Mouse (Mus musculus) liver, embryonic 13.5 days (tissue): ENCODE measurements around the gene Colgalt1. TPM values are rescaled to one million over a fixed set of nuclear protein-coding genes. Genes with fewer than 3 reads are reported as not detected.

Experiments
- ATAC-seq: fragments of 200-750 bp; cut with Nextera tagmentation; 2 replicates; pipeline ENCODE4 v1.8.0; 2017; ENCODE audit warnings: low read depth, mild to moderate bottlenecking, moderate number of reproducible peaks, moderate library complexity
- DNase-seq: peaks from one replicate; pipeline ENCODE4 v3.0.0; 2022
- H3K27ac ChIP-seq: fragments of 300-500 bp; sonication (generic); 2 replicates; pipeline ENCODE4 v1.5.1; 2015; ENCODE audit warnings: moderate library complexity, mild to moderate bottlenecking, inconsistent platforms
- H3K27me3 ChIP-seq: fragments of 300-500 bp; sonication (generic); 2 replicates; pipeline ENCODE4 v1.6.1; 2015; ENCODE audit warnings: mild to moderate bottlenecking, inconsistent platforms
- H3K36me3 ChIP-seq: fragments of 300-500 bp; sonication (generic); 2 replicates; pipeline ENCODE4 v1.6.1; 2015; ENCODE audit warnings: mild to moderate bottlenecking, inconsistent platforms
- H3K4me1 ChIP-seq: fragments of 300-500 bp; sonication (generic); replicated peaks from 2 replicates; pipeline ENCODE4 v1.6.1; 2015; ENCODE audit warnings: inconsistent platforms
- H3K4me2 ChIP-seq: fragments of 300-500 bp; sonication (generic); 2 replicates; pipeline ENCODE4 v1.6.1; 2015; ENCODE audit warnings: inconsistent platforms, mild to moderate bottlenecking, moderate library complexity
- H3K4me3 ChIP-seq: fragments of 300-500 bp; sonication (generic); replicated peaks from 2 replicates; pipeline ENCODE4 v1.5.1; 2015; ENCODE audit warnings: mild to moderate bottlenecking, inconsistent platforms
- H3K9ac ChIP-seq: fragments of 300-500 bp; sonication (generic); 2 replicates; pipeline ENCODE4 v1.6.1; 2015; ENCODE audit warnings: mild to moderate bottlenecking, inconsistent platforms
- H3K9me3 ChIP-seq: fragments of 300-500 bp; sonication (generic); replicated peaks from 2 replicates; pipeline ENCODE4 v1.6.1; 2016; ENCODE audit warnings: inconsistent platforms
- WGBS: fragments of 180-500 bp; shearing (Covaris S2); methylation state at CpG from one replicate; pipeline ENCODE4 v1.1.7; 2015; ENCODE audit not compliant: insufficient replicate concordance; 5-methylcytosine and 5-hydroxymethylcytosine counted together
- polyA plus RNA-seq: library from polyadenylated mRNA; unstranded; fragments of >200 nt; fragmentation: Nextera tagmentation; extraction: Ambion mirVana; gene quantifications from 2 replicates; pipeline ENCODE4 v1.2.1, GENCODE M21; 2015

Colgalt1 gene
- polyA plus RNA-seq, 1 experiment from 2014 or later, result 21.4 TPM

DNA sequence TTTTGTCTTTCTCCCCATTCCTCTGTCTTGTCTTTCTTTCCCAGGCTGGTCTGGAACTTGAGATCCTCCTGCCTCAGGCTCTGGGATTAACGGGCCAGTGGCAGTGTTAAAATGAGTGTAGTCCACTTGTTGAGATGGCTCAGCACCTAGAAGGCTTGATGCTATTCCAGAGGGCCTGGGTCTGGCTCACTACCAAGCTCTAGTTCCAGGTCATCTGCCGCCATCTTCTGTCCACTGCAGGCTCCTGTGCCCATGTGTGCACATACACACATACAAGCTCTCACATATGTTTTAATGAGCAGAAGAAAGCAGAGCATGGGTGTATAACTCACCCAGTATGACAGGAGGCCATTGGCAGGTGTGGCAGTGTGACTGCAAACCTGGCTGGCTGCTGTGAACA, 38.7 kb upstream of the Colgalt1 start:
- Histone ChIP-seq H3K9me3 (no peaks in the 10 kb centered on the region), H3K4me2 (no peak overlapping the region), H3K9ac (no peak overlapping the region), H3K27me3 (peaks cover 42% of the 10 kb centered on the region), H3K36me3 (no peaks in the 10 kb centered on the region), H3K27ac (no peak overlapping the region), H3K4me3 (no peak overlapping the region), H3K4me1 (peaks cover 26% of the 10 kb centered on the region)
- ATAC-seq (no peak), DNase-seq (no peak)
- WGBS, result 77% methylated on average over 2 of the region's 2 CpGs

DNA sequence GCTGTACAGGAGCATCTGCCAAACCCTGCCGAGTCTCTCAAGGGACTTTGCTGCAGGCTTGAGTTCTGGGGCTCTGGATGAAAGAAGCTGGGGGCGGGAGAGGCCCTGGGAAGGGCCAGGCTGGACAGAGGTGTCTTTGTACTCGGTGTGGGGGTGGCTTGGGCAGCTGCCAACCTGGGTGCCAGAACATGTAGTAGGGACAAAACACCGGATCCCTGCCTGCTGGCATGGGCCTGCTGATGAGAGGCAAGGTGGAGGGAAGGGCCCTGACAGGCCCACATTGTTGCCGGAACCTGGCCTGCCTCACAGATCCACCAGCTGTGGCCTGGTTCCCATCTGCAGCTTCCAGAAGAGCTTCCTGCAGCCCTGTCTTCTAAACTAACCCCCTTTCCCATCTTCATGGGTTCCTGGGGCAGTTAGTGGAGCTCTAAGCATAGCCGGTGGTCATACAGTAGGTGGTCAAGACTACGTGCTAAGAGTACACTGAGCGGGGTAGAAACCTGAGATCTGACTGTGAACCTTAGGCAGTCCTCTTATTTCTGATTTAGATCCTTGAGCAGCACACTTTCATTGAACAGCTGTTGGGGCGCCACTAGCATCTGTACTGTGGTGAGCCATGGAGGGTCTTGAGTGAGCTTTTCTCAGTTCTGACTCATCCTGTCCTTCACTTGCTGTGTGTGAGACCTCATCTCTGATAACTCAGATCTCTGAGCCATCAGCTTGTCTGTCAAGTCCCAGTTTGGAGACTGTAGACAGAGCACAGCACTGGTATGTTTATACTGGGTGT, 37.8 kb upstream of the Colgalt1 start:
- Histone ChIP-seq H3K9ac (no peak overlapping the region), H3K4me2 (no peak overlapping the region), H3K4me3 (no peak overlapping the region), H3K4me1 (peaks cover 26% of the 10 kb centered on the region), H3K27me3 (peaks cover 37% of the 10 kb centered on the region), H3K27ac (no peak overlapping the region), H3K9me3 (no peaks in the 10 kb centered on the region), H3K36me3 (no peaks in the 10 kb centered on the region)
- ATAC-seq (no peak), DNase-seq (no peak)
- 72% methylated on average over 9 of the region's 9 CpGs for WGBS

DNA sequence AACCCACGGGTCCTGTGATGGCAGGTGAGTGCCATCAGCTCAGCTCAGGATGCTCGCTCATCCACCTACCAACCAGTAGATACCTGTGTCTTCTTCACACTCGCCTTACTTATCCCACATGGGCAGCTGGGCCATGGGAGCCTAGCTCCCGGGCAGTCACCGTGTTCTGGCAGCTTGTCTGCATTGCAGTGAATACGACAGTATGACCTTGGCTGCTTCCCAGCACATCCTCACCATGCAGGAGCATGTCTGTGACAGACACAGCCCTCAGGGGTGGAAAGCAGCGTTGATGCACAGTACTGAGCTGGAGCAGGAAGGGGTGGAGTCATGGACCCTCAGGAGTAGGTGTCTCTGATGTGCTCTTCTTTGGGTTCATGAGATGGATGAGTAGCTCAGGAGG, 36.4 kb upstream of the Colgalt1 start:
- H3K36me3 ChIP-seq, result no peaks in the 10 kb centered on the region
- H3K4me1 ChIP-seq, result peaks cover 18% of the 10 kb centered on the region
- no peak overlapping the region for H3K4me3 ChIP-seq
- no peak for DNase-seq
- no peak overlapping the region for H3K27ac ChIP-seq
- no peak overlapping the region for H3K4me2 ChIP-seq
- no peak overlapping the region for H3K9ac ChIP-seq
- H3K9me3 ChIP-seq, result no peaks in the 10 kb centered on the region
- peaks cover 23% of the 10 kb centered on the region for H3K27me3 ChIP-seq
- 65% methylated on average over 7 of the region's 7 CpGs for WGBS
- no peak for ATAC-seq

DNA sequence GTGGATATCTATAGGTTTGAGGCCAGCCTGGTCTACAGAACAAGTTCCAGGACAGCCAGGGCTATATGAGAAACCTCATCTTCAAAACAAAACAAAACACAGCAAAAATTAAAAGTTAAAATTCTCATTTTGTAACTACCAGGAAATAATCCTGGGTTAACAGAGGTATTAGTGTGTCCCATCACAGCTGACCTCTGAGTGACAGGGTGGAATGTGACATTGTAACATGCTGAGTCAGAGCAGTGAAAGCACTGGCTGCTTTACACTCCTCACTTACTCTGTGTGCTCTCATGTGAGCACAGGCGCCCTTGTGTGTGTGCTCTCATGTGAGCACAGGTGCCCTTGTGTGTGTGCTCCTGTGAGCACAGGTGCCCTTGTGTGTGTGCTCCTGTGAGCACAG, 35.8 kb upstream of the Colgalt1 start:
- DNase-seq (no peak), ATAC-seq (no peak)
- Histone ChIP-seq H3K9ac (no peak overlapping the region), H3K9me3 (no peaks in the 10 kb centered on the region), H3K27me3 (peaks cover 17% of the 10 kb centered on the region), H3K4me1 (peaks cover 12% of the 10 kb centered on the region), H3K36me3 (no peaks in the 10 kb centered on the region), H3K4me2 (no peak overlapping the region), H3K4me3 (no peak overlapping the region), H3K27ac (no peak overlapping the region)
- WGBS, result 55% methylated on average over 1 of the region's 1 CpGs

DNA sequence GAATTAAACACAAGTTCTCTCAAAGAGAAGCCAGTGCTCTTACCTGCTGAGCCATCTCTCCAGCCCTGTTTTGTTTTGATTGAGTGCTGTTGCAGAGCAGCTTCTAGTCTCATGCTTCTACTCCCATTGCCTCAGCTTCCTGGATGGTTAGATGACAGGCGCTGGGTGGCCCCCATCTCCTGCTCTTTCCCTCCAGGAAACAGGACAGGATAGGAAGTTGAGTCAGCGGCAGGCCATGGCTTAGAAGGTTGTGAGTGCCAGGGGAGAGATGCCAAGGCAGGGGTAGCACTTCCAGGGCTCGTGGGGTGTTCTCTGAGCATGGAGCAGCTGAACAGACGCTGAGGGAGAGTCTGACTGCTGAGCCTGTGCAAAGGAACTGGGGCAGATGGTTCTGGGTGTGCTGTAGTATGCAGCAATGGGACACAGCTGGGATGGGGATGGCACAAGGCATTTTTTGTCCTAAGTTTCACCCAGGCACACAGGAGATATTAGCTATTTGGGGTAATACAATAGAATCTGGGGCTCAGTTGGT, 32.9 kb upstream of the Colgalt1 start:
- WGBS, result 37% methylated on average over 4 of the region's 4 CpGs
- ATAC-seq, result no peak
- H3K4me2 ChIP-seq, result no peak overlapping the region

DNA sequence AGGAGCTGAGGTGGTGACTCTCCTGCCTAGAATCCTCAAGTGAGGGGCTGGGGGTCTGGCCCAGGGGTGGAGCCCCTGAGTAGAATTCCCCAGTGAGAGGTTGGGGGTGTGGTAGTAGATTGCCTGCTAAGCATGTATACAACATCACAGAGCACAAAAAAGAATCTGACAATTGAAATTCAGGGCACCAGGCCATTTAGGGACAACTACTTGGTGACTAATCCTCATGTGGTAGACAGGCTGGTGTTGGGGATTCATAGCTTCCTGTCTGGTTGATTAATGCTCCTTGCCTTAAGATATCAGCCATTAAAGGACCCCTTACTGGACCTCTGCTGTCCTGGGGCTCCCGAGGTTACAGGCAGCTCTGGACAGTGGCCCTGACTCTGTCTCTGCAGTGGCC, 31.8 kb upstream of the Colgalt1 start:
- no peaks in the 10 kb centered on the region for H3K36me3 ChIP-seq
- H3K27ac ChIP-seq, result no peak overlapping the region
- H3K4me1 ChIP-seq, result 0 out of 2 replicates have a peak, but pooled peaks cover 5% of the 10 kb centered on the region
- no peak overlapping the region for H3K4me2 ChIP-seq
- no peaks in the 10 kb centered on the region for H3K9me3 ChIP-seq
- no peak overlapping the region for H3K9ac ChIP-seq
- DNase-seq (no peak), ATAC-seq (no peak)
- WGBS, result 47% methylated on average over 1 of the region's 1 CpGs
- H3K4me3 ChIP-seq, result no peak overlapping the region
- H3K27me3 ChIP-seq, result no peaks in the 10 kb centered on the region

More for the DNA sequence above, 32.9 kb upstream of the Colgalt1 start:
- no peaks in the 10 kb centered on the region for H3K27me3 ChIP-seq
- H3K9me3 ChIP-seq, result no peaks in the 10 kb centered on the region
- H3K27ac ChIP-seq, result no peak overlapping the region
- no peak overlapping the region for H3K9ac ChIP-seq
- H3K4me1 ChIP-seq, result 0 out of 2 replicates have a peak, but pooled peaks cover 5% of the 10 kb centered on the region
- DNase-seq, result no peak
- no peak overlapping the region for H3K4me3 ChIP-seq
- H3K36me3 ChIP-seq, result no peaks in the 10 kb centered on the region

DNA sequence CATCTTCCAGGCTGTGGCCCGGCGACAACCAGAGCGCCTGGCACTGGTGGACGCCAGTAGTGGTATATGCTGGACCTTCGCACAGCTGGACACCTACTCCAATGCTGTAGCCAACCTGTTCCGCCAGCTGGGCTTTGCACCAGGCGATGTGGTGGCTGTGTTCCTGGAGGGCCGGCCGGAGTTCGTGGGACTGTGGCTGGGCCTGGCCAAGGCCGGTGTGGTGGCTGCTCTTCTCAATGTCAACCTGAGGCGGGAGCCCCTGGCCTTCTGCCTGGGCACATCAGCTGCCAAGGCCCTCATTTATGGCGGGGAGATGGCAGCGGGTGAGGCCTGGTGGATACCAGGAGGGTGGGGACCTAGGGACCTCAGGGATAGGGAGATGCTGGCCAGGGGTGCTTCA, 31.3 kb upstream of the Colgalt1 start:
- H3K4me2 ChIP-seq, result no peak overlapping the region
- no peak overlapping the region for H3K4me3 ChIP-seq
- no peak overlapping the region for H3K9ac ChIP-seq
- no peaks in the 10 kb centered on the region for H3K27me3 ChIP-seq
- H3K4me1 ChIP-seq, result 0 out of 2 replicates have a peak, but pooled peaks cover 5% of the 10 kb centered on the region
- no peaks in the 10 kb centered on the region for H3K9me3 ChIP-seq
- WGBS, result 87% methylated on average over 14 of the region's 14 CpGs
- no peak overlapping the region for H3K27ac ChIP-seq
- DNase-seq (no peak), ATAC-seq (no peak)
- no peaks in the 10 kb centered on the region for H3K36me3 ChIP-seq

DNA sequence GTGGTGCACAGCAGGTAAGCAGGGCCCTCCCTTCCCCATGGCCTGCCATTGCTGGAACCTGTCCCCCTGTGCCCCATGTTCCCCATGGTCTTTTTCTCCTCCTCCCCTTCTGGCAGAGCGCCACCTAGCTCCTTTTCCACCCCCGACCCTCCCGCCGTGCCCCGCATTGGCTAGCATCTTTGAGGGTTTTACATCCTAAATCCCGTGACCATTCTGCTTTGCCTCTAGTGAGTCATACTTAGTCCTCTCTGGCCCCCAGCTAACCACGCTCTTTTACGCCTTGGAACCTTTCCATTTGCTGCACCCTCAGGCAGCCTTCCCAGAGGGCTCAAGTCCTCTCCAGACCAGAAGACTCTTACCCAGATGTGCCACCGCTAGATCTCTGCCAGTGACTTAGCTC, 30.6 kb upstream of the Colgalt1 start:
- H3K27me3 ChIP-seq, result no peaks in the 10 kb centered on the region
- ATAC-seq (no peak), DNase-seq (no peak)
- H3K9me3 ChIP-seq, result no peaks in the 10 kb centered on the region
- H3K27ac ChIP-seq, result no peak overlapping the region
- no peak overlapping the region for H3K9ac ChIP-seq
- no peak overlapping the region for H3K4me3 ChIP-seq
- 0 out of 2 replicates have a peak, but pooled peaks cover 5% of the 10 kb centered on the region for H3K4me1 ChIP-seq
- 65% methylated on average over 9 of the region's 9 CpGs for WGBS
- H3K4me2 ChIP-seq, result no peak overlapping the region
- H3K36me3 ChIP-seq, result no peaks in the 10 kb centered on the region

DNA sequence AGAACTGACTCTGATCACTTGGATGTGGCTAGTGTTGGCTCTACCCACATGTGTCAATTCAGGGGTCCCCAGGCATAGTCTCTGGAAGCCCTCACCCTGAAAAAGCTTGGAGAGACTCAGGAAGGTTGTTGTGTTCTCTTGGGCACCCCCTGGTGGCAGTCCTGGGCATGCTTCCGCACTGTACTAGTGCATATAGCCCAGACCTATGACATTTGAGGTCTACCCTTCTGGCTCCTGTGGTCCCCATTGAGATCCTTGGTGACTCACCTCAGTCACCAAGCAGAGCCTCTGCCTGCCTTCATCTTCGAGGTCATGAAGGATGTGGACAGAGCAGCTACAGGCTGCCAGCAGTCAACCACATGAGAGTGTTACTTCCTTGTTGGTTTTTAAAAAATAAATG, 23.9 kb upstream of the Colgalt1 start:
- DNase-seq, result no peak
- Histone ChIP-seq H3K4me1 (peaks cover 16% of the 10 kb centered on the region), H3K9ac (no peak overlapping the region), H3K27ac (no peak overlapping the region), H3K27me3 (no peaks in the 10 kb centered on the region), H3K4me3 (no peak overlapping the region), H3K9me3 (no peaks in the 10 kb centered on the region), H3K4me2 (no peak overlapping the region), H3K36me3 (no peaks in the 10 kb centered on the region)
- no peak for ATAC-seq
- 50% methylated on average over 2 of the region's 2 CpGs for WGBS

DNA sequence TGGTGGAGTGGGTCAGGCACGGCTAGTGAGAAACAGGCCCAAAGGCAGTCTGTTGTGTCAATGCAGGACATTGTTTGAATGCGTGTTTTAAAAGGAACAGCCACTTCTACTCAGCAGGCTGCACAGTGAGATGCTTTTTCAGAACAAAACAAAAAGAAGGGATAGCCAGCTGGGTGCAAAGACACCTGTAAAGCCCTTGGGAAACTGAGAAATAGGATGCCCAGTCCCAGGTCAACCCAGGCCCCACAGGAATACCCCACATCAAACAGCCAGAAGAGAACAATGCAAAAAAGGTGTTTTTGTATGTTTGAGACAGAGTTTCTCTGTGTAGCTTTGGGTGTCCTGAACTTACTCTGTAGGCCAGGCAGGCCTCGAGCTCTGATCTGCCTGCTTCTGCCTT, 22.0 kb upstream of the Colgalt1 start:
- Histone ChIP-seq H3K27ac (no peak overlapping the region), H3K9me3 (no peaks in the 10 kb centered on the region), H3K4me1 (peaks cover 31% of the 10 kb centered on the region), H3K36me3 (no peaks in the 10 kb centered on the region), H3K4me2 (no peak overlapping the region), H3K9ac (no peak overlapping the region), H3K27me3 (no peaks in the 10 kb centered on the region), H3K4me3 (no peak overlapping the region)
- ATAC-seq (no peak), DNase-seq (no peak)
- WGBS, result 65% methylated on average over 3 of the region's 3 CpGs

DNA sequence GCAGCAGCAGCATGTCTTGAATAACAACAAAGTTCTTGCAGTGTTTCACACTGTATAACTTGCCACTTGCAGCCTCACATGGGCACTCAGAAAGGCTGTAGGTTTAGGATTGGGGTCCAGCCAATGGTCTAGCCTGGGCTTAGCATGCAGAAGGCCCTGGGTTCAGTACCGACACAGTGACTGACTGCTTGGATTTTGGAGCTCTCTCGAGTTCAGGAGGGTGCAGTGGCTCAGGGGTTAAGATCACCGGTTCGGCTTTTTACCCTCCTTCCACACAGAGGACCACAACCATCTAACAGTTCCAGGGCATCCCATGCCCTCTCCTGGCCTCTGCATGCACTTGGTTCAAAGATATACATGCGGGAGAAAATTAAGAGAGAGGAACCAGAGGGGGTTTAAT, 19.8 kb upstream of the Colgalt1 start:
- ATAC-seq (no peak), DNase-seq (no peak)
- Histone ChIP-seq H3K9me3 (no peaks in the 10 kb centered on the region), H3K9ac (peak overlapping the region; percentile 83), H3K36me3 (no peaks in the 10 kb centered on the region), H3K4me1 (peaks cover 44% of the 10 kb centered on the region), H3K27ac (peak overlapping the region; percentile 94), H3K4me2 (peak overlapping the region; percentile 95), H3K4me3 (peak overlapping the region; percentile 79), H3K27me3 (no peaks in the 10 kb centered on the region)
- WGBS, result 14% methylated on average over 5 of the region's 5 CpGs
